Mouse (Mus musculus): ENCODE data around the gene Smu1.

DNA sequence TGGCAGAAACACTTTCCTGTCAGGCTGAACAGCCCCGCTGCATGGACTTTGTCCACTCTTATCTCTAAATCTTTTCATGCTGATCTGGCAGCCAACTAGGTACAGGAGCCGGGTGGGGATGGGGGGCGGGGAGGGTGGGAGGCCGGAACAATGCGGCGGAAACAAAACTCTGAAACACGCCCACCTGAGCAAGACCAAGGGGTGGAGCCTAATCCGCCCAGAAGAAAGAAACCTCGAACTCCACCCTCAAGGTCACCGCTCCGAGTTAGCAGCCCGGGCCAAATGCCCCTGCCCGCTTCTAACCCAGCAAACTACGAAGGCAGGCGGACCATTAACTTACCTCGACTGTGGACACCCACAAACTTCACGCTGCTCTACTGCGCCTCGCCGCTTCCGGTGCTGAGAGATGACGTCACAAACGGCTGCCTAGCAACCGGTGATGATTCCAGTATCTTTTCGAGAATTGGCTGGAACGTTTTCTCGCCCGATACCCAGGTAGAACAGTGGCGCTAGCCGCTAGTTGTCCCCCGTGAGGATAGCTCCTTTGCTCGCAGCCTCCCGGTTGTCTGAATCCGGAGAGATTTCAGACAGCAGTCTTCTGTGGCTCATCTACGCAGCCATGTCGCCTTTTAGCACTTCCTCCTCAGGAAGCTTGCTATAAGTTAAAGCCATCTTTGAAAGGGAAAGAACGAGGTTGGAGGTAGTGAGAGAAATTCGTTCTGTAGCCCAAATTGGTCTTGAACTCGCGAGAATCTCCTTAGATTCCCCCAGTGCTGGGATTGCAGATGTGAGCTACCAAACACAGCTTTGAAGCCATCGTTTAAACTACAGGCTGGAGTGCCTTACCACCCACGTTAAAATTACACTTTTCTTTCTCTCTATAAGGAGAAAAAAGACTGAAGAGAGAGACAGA is 54.7 kb downstream of the Smu1 start, which contains the start of gene Aptx:
- TF ChIP-seq CTCF (IDR thresholded peaks at IDR 0.05; ENCODE audit: control insufficient read depth, insufficient read depth, insufficient read length) (no peak), MAX (IDR thresholded peaks at IDR 0.05) (peak; percentile 65), FOSL1 (IDR thresholded peaks at IDR 0.05; ENCODE audit: insufficient read depth, low read length, poor library complexity, severe bottlenecking) (no peak), MYOG (IDR thresholded peaks at IDR 0.05; ENCODE audit: control insufficient read depth, extremely low read depth, insufficient read length) (no peak)
